Mouse (Mus musculus): ENCODE measurements around the gene Shroom1. TPM values are rescaled to one million over a fixed set of nuclear protein-coding genes. Genes with fewer than 3 reads are reported as not detected.

Gene Shroom1
- total and polyA plus RNA-seq, 2 experiments from 2014 or later: 3.4 to 10.9 TPM

- Histone ChIP-seq H3K27ac (ENCODE audit: low read depth, low read length) (no peak overlapping the region), H3K4me3 (ENCODE audit: low read depth, low read length) (no peak overlapping the region), H3K36me3 (ENCODE audit: insufficient read depth, low read length) (no peaks in the 10 kb centered on the region), H3K27me3 (ENCODE audit: insufficient read depth, low read length) (peaks cover 20% of the 10 kb centered on the region), H3K4me2 (ENCODE audit: low read depth, low read length, poor library complexity, severe bottlenecking) (no peak overlapping the region; the same call in 1 of the 2 replicates), H3K9me3 (ENCODE audit: low read length) (no peaks in the 10 kb centered on the region), H3K9ac (replicated peaks; ENCODE audit: low read length, poor library complexity, severe bottlenecking) (no peak overlapping the region), H3K4me1 (ENCODE audit: insufficient read depth, low read length) (no peaks in the 10 kb centered on the region)
- TF ChIP-seq CTCF (IDR thresholded peaks at IDR 0.05): no peak
- DNase-seq (ENCODE audit: low spot score) (no peak), ATAC-seq (ENCODE audit: low FRiP score) (no peak)
- WGBS: 66% methylated on average over 3 of the region's 3 CpGs
Measured at GRCm38 (mm10) chr11:53486351-53486750, 29.3 kb downstream of the Shroom1 start.

GRCm38 (mm10) chr11:53486822-53487594 lies 30.0 kb downstream of the Shroom1 start:
- Histone ChIP-seq H3K27me3 (ENCODE audit: insufficient read depth, low read length) (peaks cover 13% of the 10 kb centered on the region), H3K4me1 (ENCODE audit: insufficient read depth, low read length) (no peaks in the 10 kb centered on the region), H3K9ac (replicated peaks; ENCODE audit: low read length, poor library complexity, severe bottlenecking) (0 out of 2 replicates have a peak overlapping the region, but pooled peaks have one; percentile 29), H3K9me3 (ENCODE audit: low read length) (no peaks in the 10 kb centered on the region), H3K4me2 (ENCODE audit: low read depth, low read length, poor library complexity, severe bottlenecking) (peak overlapping the region; percentile 42), H3K36me3 (ENCODE audit: insufficient read depth, low read length) (no peaks in the 10 kb centered on the region), H3K27ac (ENCODE audit: low read depth, low read length) (no peak overlapping the region), H3K4me3 (ENCODE audit: low read depth, low read length) (peak overlapping the region; percentile 24)
- no peak for TF ChIP-seq CTCF (IDR thresholded peaks at IDR 0.05)
- ATAC-seq (ENCODE audit: low FRiP score) (peak; percentile 48; the same call in 1 of the 2 replicates), DNase-seq (ENCODE audit: low spot score) (no peak)
- 15% methylated on average over 27 of the region's 27 CpGs for WGBS

- WGBS: 87% methylated on average over 5 of the region's 5 CpGs
- Histone ChIP-seq H3K36me3 (ENCODE audit: insufficient read depth, low read length) (no peaks in the 10 kb centered on the region), H3K4me1 (ENCODE audit: insufficient read depth, low read length) (no peaks in the 10 kb centered on the region), H3K27ac (ENCODE audit: low read depth, low read length) (no peak overlapping the region), H3K4me3 (ENCODE audit: low read depth, low read length) (no peak overlapping the region), H3K9ac (replicated peaks; ENCODE audit: low read length, poor library complexity, severe bottlenecking) (no peak overlapping the region), H3K27me3 (ENCODE audit: insufficient read depth, low read length) (peaks cover 11% of the 10 kb centered on the region; the same call in 1 of the 2 replicates), H3K9me3 (ENCODE audit: low read length) (no peaks in the 10 kb centered on the region), H3K4me2 (ENCODE audit: low read depth, low read length, poor library complexity, severe bottlenecking) (no peak overlapping the region)
- DNase-seq (ENCODE audit: low spot score) (no peak), ATAC-seq (ENCODE audit: low FRiP score) (no peak)
- peak; percentile 32; the same call in 1 of the 2 replicates for TF ChIP-seq CTCF (IDR thresholded peaks at IDR 0.05)
Measured at GRCm38 (mm10) chr11:53489007-53489406, 32.0 kb downstream of the Shroom1 start.

GRCm38 (mm10) chr11:53489421-53489820 lies 32.4 kb downstream of the Shroom1 start:
- H3K4me2 ChIP-seq (ENCODE audit: low read depth, low read length, poor library complexity, severe bottlenecking): no peak overlapping the region
- no peak overlapping the region for H3K27ac ChIP-seq (ENCODE audit: low read depth, low read length)
- peaks cover 11% of the 10 kb centered on the region; the same call in 1 of the 2 replicates for H3K27me3 ChIP-seq (ENCODE audit: insufficient read depth, low read length)
- no peaks in the 10 kb centered on the region for H3K36me3 ChIP-seq (ENCODE audit: insufficient read depth, low read length)
- TF ChIP-seq CTCF (IDR thresholded peaks at IDR 0.05): no peak
- no peak overlapping the region for H3K9ac ChIP-seq (replicated peaks; ENCODE audit: low read length, poor library complexity, severe bottlenecking)
- H3K4me1 ChIP-seq (ENCODE audit: insufficient read depth, low read length): no peaks in the 10 kb centered on the region
- no peak for ATAC-seq (ENCODE audit: low FRiP score)
- no peaks in the 10 kb centered on the region for H3K9me3 ChIP-seq (ENCODE audit: low read length)
- 59% methylated on average over 9 of the region's 9 CpGs for WGBS
- H3K4me3 ChIP-seq (ENCODE audit: low read depth, low read length): no peak overlapping the region
- DNase-seq (ENCODE audit: low spot score): no peak

GRCm38 (mm10) chr11:53491954-53492401 lies 35.0 kb downstream of the Shroom1 start:
- Histone ChIP-seq H3K4me3 (ENCODE audit: low read depth, low read length) (no peak overlapping the region), H3K27me3 (ENCODE audit: insufficient read depth, low read length) (peaks cover 2% of the 10 kb centered on the region; the same call in 1 of the 2 replicates), H3K36me3 (ENCODE audit: insufficient read depth, low read length) (no peaks in the 10 kb centered on the region), H3K27ac (ENCODE audit: low read depth, low read length) (no peak overlapping the region), H3K4me2 (ENCODE audit: low read depth, low read length, poor library complexity, severe bottlenecking) (no peak overlapping the region), H3K9me3 (ENCODE audit: low read length) (no peaks in the 10 kb centered on the region), H3K4me1 (ENCODE audit: insufficient read depth, low read length) (no peaks in the 10 kb centered on the region), H3K9ac (replicated peaks; ENCODE audit: low read length, poor library complexity, severe bottlenecking) (no peak overlapping the region)
- ATAC-seq (ENCODE audit: low FRiP score): no peak; the same call in 1 of the 2 replicates
- TF ChIP-seq CTCF (IDR thresholded peaks at IDR 0.05): no peak
- 9% methylated on average over 8 of the region's 8 CpGs for WGBS
- peak; percentile 70 for DNase-seq (ENCODE audit: low spot score)

- no peaks in the 10 kb centered on the region for H3K36me3 ChIP-seq (ENCODE audit: insufficient read depth, low read length)
- DNase-seq (ENCODE audit: low spot score) (no peak), ATAC-seq (ENCODE audit: low FRiP score) (no peak)
- H3K27me3 ChIP-seq (ENCODE audit: insufficient read depth, low read length): no peaks in the 10 kb centered on the region
- WGBS: 46% methylated on average over 3 of the region's 3 CpGs
- no peak for TF ChIP-seq CTCF (IDR thresholded peaks at IDR 0.05)
- H3K9ac ChIP-seq (replicated peaks; ENCODE audit: low read length, poor library complexity, severe bottlenecking): no peak overlapping the region
- no peaks in the 10 kb centered on the region for H3K9me3 ChIP-seq (ENCODE audit: low read length)
- H3K27ac ChIP-seq (ENCODE audit: low read depth, low read length): no peak overlapping the region
- no peaks in the 10 kb centered on the region for H3K4me1 ChIP-seq (ENCODE audit: insufficient read depth, low read length)
- no peak overlapping the region for H3K4me3 ChIP-seq (ENCODE audit: low read depth, low read length)
- H3K4me2 ChIP-seq (ENCODE audit: low read depth, low read length, poor library complexity, severe bottlenecking): no peak overlapping the region
Measured at GRCm38 (mm10) chr11:53493243-53493955, 36.4 kb downstream of the Shroom1 start.
